In the genomic region with DNA sequence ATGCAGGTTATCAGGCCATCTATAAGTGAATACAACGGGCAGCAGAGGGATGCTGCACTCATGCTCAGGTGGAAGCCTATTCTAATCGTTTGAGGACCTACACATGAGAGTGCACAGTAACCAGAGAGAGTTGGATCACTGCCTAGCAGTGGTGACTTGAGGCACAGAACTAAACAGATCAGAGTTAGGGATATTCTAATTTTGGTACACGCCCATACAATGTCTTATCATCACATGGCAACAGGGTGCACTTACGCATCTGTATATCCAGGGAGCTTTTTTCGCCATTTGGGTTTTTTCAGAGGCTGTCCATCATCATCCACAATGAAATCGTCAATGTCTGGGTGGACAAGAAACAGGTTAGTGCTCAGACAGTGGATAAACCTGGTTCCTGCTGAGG, we compare ENCODE assay signal across 1 mouse cellular context.
TF ChIP-seq lines count a peak whose summit lies in the region.

No protein-coding gene starts in this region.

TF ChIP-seq in MEL, 35 proteins besides CTCF, POLR2A, EP300 and RAD21:
- TF ChIP-seq SIN3A (IDR thresholded peaks at IDR 0.05; ENCODE audit: low read length) (0 out of 2 replicates have a peak, but pooled peaks have one; percentile 2), RCOR1 (IDR thresholded peaks at IDR 0.05; ENCODE audit: low read depth, low read length) (no peak)
TF ChIP-seq in MEL: peak in this region for 1.
